Mouse (Mus musculus): Measurements from ENCODE around the gene St3gal3. TPM values are rescaled to one million over a fixed set of nuclear protein-coding genes. Genes with fewer than 3 reads are reported as not detected.

The St3gal3 gene
- polyA plus RNA-seq, 1 experiment from 2014 or later = 8.1 TPM

- 79% methylated on average over 8 of the region's 8 CpGs for WGBS
Observed at GRCm38 (mm10) chr4:117991055-117991627, 143.6 kb downstream of the St3gal3 start.

DNA sequence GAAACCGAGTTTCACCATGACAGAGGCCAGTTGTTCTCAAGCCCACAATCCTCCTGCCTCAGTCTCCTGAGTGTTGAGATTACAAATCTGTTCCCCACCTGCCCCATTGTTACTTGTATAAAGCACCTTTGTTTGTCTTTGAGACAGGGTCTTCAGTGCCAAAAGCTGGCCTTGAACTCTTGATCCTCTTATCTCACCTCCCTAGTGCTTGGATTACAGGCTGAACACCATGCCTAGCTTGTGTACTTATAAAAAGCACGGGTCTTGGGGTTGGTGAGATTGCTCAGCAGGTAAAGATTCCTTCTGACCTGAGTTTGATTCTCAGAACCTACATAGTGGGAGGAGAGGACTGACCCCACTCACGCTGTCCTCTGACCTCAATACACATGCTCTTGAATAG, 144.1 kb downstream of the St3gal3 start:
- H3K36me3 ChIP-seq = no peaks in the 10 kb centered on the region
- no peaks in the 10 kb centered on the region for H3K27me3 ChIP-seq
- no peaks in the 10 kb centered on the region for H3K9me3 ChIP-seq
- peaks cover 8% of the 10 kb centered on the region for H3K4me1 ChIP-seq
- no peak overlapping the region for H3K4me2 ChIP-seq
- no peak overlapping the region for H3K27ac ChIP-seq
- H3K4me3 ChIP-seq = no peak overlapping the region
- 61% methylated on average over 3 of the region's 3 CpGs for WGBS
- no peak overlapping the region for H3K9ac ChIP-seq
- ATAC-seq (ENCODE audit: borderline replicate concordance, extremely low read depth, low FRiP score, low TSS enrichment) = no peak

More at GRCm38 (mm10) chr4:117991055-117991627, 143.6 kb downstream of the St3gal3 start:
- Histone ChIP-seq H3K4me1 (peaks cover 7% of the 10 kb centered on the region), H3K36me3 (no peaks in the 10 kb centered on the region), H3K27ac (no peak overlapping the region), H3K9me3 (no peaks in the 10 kb centered on the region), H3K27me3 (no peaks in the 10 kb centered on the region), H3K4me2 (no peak overlapping the region), H3K4me3 (no peak overlapping the region), H3K9ac (no peak overlapping the region)
- no peak for ATAC-seq (ENCODE audit: borderline replicate concordance, extremely low read depth, low FRiP score, low TSS enrichment)

DNA sequence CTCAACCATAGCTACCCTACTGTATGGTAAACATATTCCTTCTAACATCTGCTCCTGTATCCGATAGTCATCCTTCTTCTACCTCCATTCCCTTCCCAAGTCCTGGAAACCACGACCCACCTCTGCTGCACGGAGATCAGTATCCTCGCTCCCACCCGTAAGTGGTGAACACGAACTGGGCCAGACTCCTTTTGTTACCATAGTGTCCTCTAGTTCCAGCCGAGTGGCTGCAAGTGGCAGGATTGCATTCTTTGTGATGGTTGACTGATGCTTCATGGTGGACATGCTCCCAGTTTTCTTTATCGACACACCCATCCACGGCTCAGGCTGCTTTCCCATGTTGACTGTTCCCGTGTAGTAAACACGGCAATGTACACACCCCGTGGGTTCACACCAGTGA, 144.9 kb downstream of the St3gal3 start:
- H3K4me2 ChIP-seq = no peak overlapping the region
- H3K4me1 ChIP-seq = peaks cover 16% of the 10 kb centered on the region
- H3K9me3 ChIP-seq = no peaks in the 10 kb centered on the region
- no peak overlapping the region for H3K9ac ChIP-seq
- WGBS = 84% methylated on average over 12 of the region's 12 CpGs
- no peak for ATAC-seq (ENCODE audit: borderline replicate concordance, extremely low read depth, low FRiP score, low TSS enrichment)
- H3K36me3 ChIP-seq = no peaks in the 10 kb centered on the region
- no peak overlapping the region for H3K27ac ChIP-seq
- no peaks in the 10 kb centered on the region for H3K27me3 ChIP-seq
- H3K4me3 ChIP-seq = no peak overlapping the region

GRCm38 (mm10) chr4:117986766-117987165, 147.9 kb downstream of the St3gal3 start:
- no peak for ATAC-seq (ENCODE audit: borderline replicate concordance, extremely low read depth, low FRiP score, low TSS enrichment)
- Histone ChIP-seq H3K4me3 (no peak overlapping the region), H3K27ac (no peak overlapping the region), H3K9ac (no peak overlapping the region), H3K27me3 (no peaks in the 10 kb centered on the region), H3K36me3 (no peaks in the 10 kb centered on the region), H3K4me1 (peaks cover 19% of the 10 kb centered on the region), H3K9me3 (no peaks in the 10 kb centered on the region), H3K4me2 (no peak overlapping the region)
- 27% methylated on average over 8 of the region's 8 CpGs for WGBS

DNA sequence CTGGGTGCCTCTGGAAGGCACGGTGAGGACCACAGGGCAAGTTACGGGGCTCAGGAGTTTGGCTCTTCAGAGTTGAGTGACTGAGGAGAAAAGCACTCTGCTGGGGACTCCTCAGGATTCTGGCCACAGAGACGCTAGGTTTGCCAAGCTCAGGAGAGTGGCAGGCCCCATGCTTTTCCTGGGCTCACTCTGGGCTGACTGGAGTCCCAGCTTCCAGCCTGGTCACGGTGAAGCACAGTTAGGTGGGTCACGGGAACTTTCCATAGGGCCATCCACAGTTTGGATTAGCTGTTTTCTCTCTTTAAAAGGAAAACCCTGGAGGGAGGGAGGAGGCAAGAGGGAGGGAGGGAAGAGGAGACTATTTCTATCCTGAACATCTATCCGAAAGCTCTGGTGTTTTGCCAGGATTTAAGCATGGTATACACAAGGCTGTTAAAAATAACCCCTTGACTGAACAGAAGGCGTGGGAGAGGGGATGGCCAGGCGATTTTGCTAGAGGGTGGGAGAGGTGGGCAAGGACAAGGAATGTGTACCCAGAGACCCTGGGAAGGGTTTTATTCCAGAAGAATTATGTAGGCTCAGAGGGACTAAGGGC, 149.6 kb downstream of the St3gal3 start:
- Histone ChIP-seq H3K27ac (peak overlapping the region; percentile 48), H3K4me1 (peaks cover 19% of the 10 kb centered on the region), H3K4me3 (no peak overlapping the region), H3K4me2 (no peak overlapping the region), H3K9ac (no peak overlapping the region), H3K27me3 (no peaks in the 10 kb centered on the region), H3K36me3 (no peaks in the 10 kb centered on the region), H3K9me3 (no peaks in the 10 kb centered on the region)
- WGBS = 50% methylated on average over 8 of the region's 8 CpGs
- peak; percentile 53; the same call in 1 of the 2 replicates for ATAC-seq (ENCODE audit: borderline replicate concordance, extremely low read depth, low FRiP score, low TSS enrichment)

DNA sequence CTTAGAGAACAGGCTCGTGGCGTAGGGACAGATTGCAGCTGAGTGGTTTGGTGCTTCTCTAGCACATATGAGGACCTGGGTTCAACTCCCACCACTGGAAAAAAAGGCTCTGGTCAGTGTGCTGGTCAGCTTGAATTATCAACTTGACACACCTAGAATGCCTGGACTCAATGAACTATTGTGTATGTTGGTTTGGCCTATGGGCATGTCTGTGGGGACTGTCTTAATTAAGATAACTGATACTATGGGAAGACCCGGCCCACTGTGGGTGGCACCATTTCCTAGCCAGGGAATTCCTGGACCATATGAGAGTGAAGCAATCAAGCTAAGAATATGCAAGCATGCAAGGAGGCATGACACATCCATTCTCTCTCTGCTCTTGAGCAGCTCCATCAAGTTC, 150.5 kb downstream of the St3gal3 start:
- ATAC-seq (ENCODE audit: borderline replicate concordance, extremely low read depth, low FRiP score, low TSS enrichment) = no peak
- H3K9me3 ChIP-seq = no peaks in the 10 kb centered on the region
- no peak overlapping the region for H3K4me3 ChIP-seq
- H3K27ac ChIP-seq = no peak overlapping the region
- H3K36me3 ChIP-seq = no peaks in the 10 kb centered on the region
- 86% methylated on average over 3 of the region's 3 CpGs for WGBS
- H3K9ac ChIP-seq = no peak overlapping the region
- H3K4me1 ChIP-seq = peaks cover 19% of the 10 kb centered on the region
- H3K4me2 ChIP-seq = no peak overlapping the region
- H3K27me3 ChIP-seq = no peaks in the 10 kb centered on the region

- peaks cover 19% of the 10 kb centered on the region for H3K4me1 ChIP-seq
- WGBS = 48% methylated on average over 7 of the region's 7 CpGs
- no peaks in the 10 kb centered on the region for H3K9me3 ChIP-seq
- H3K36me3 ChIP-seq = no peaks in the 10 kb centered on the region
- no peak overlapping the region for H3K4me2 ChIP-seq
- no peak overlapping the region for H3K27ac ChIP-seq
- no peak overlapping the region for H3K9ac ChIP-seq
- H3K4me3 ChIP-seq = no peak overlapping the region
- ATAC-seq (ENCODE audit: borderline replicate concordance, extremely low read depth, low FRiP score, low TSS enrichment) = no peak
- no peaks in the 10 kb centered on the region for H3K27me3 ChIP-seq
Observed at GRCm38 (mm10) chr4:117982706-117983105, 152.0 kb downstream of the St3gal3 start.

DNA sequence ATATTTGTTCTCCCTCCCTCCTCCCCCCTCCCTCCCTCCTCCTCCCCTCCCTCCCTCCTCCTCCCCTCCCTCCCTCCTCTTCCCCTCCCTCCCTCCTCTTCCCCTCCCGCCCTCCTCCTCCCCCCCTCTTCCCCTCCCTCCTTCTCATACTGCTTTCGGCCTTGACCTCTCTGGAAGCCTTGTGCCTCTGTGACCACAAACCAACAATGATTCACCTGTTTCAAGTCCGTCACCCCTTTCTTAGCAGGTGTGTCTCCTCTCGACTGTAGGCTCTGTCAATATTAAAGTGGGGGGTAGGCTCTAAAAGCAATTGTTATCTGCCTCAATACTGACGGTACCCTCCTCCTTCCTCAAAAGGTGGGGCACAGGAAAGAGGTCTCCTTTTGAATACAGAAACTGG, 153.2 kb downstream of the St3gal3 start:
- Histone ChIP-seq H3K27ac (no peak overlapping the region), H3K4me1 (peaks cover 15% of the 10 kb centered on the region)
- no peak for ATAC-seq (ENCODE audit: borderline replicate concordance, extremely low read depth, low FRiP score, low TSS enrichment)

DNA sequence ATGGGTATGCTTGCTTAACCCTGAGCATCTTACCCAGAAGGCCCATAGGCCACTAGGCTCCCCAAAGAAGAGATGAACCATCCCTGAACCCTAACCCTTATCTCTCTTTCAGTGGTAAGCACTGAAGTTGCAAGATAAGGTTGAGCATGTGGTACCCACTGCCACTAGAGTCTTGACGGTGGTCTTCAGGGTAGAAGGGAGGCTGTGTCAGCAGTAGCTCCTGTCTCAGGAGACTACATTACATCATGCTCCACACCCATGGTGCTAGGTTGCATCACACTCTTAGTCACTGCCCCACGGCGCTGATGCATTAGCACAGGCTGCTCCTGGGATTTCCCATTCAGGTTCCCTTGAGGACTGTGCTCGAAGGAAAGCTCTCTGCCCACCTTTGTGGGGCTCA, 154.6 kb downstream of the St3gal3 start:
- no peaks in the 10 kb centered on the region for H3K9me3 ChIP-seq
- no peaks in the 10 kb centered on the region for H3K36me3 ChIP-seq
- 90% methylated on average over 4 of the region's 4 CpGs for WGBS
- ATAC-seq (ENCODE audit: borderline replicate concordance, extremely low read depth, low FRiP score, low TSS enrichment) = no peak
- no peaks in the 10 kb centered on the region for H3K27me3 ChIP-seq
- no peak overlapping the region for H3K9ac ChIP-seq
- H3K4me1 ChIP-seq = peaks cover 10% of the 10 kb centered on the region
- H3K4me2 ChIP-seq = no peak overlapping the region
- H3K4me3 ChIP-seq = no peak overlapping the region
- no peak overlapping the region for H3K27ac ChIP-seq

More for the DNA sequence above, 153.2 kb downstream of the St3gal3 start:
- no peaks in the 10 kb centered on the region for H3K27me3 ChIP-seq
- 45% methylated on average over 4 of the region's 5 CpGs for WGBS
- no peak overlapping the region for H3K4me2 ChIP-seq
- H3K4me3 ChIP-seq = no peak overlapping the region
- no peaks in the 10 kb centered on the region for H3K36me3 ChIP-seq
- H3K9me3 ChIP-seq = no peaks in the 10 kb centered on the region
- H3K9ac ChIP-seq = no peak overlapping the region

GRCm38 (mm10) chr4:117979181-117979580, 155.5 kb downstream of the St3gal3 start:
- WGBS = 88% methylated on average over 4 of the region's 4 CpGs
- ATAC-seq (ENCODE audit: borderline replicate concordance, extremely low read depth, low FRiP score, low TSS enrichment) = no peak
- no peaks in the 10 kb centered on the region for H3K36me3 ChIP-seq
- H3K27me3 ChIP-seq = no peaks in the 10 kb centered on the region
- H3K4me3 ChIP-seq = no peak overlapping the region
- H3K4me1 ChIP-seq = peaks cover 10% of the 10 kb centered on the region
- H3K9ac ChIP-seq = no peak overlapping the region
- H3K9me3 ChIP-seq = no peaks in the 10 kb centered on the region
- no peak overlapping the region for H3K4me2 ChIP-seq
- H3K27ac ChIP-seq = no peak overlapping the region

DNA sequence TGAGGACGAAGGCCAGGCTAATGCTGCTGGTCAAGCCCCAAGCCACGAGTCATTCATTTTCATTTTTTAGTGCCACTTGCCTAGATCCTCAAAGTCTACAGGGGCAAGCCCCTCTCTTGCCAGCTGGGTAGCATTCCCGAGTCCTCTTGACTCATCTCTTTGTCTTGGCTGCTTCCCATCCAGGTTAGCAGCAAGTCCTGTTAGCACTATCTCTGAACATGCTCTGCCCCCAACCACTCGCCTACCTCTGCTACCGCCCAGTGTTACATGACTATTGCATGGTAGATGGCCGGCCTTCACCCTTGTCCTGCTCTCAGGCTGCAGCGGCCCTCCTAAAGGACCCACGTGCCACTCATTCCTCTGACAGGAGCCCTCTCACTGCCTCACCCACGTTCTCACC, 156.4 kb downstream of the St3gal3 start:
- 88% methylated on average over 9 of the region's 9 CpGs for WGBS
- peaks cover 10% of the 10 kb centered on the region for H3K4me1 ChIP-seq
- H3K27ac ChIP-seq = no peak overlapping the region
- ATAC-seq (ENCODE audit: borderline replicate concordance, extremely low read depth, low FRiP score, low TSS enrichment) = no peak
- no peaks in the 10 kb centered on the region for H3K9me3 ChIP-seq
- no peaks in the 10 kb centered on the region for H3K36me3 ChIP-seq
- no peak overlapping the region for H3K9ac ChIP-seq
- H3K4me3 ChIP-seq = no peak overlapping the region
- no peaks in the 10 kb centered on the region for H3K27me3 ChIP-seq
- H3K4me2 ChIP-seq = no peak overlapping the region

DNA sequence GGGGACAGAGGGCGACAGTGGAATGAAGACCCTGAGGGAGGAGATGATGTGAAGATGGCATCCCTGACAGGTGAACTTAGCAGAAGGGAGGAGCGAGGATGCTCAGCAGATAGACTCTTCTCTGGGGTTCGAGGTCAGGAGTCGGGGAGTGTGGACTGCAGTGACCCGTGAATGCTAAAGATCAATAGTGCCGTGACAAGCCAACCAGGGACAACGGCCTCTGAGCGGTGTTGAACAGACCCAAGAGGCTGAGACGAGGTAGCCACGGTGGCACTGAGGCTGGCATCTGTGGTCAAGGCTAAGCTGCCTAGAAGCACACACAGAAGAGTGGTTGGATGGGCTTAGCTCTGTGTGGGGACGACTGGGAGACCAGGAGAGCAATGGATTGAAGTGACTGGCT, 156.9 kb downstream of the St3gal3 start:
- Histone ChIP-seq H3K9ac (no peak overlapping the region), H3K9me3 (no peaks in the 10 kb centered on the region), H3K4me3 (no peak overlapping the region), H3K4me1 (peaks cover 14% of the 10 kb centered on the region), H3K27me3 (no peaks in the 10 kb centered on the region), H3K27ac (no peak overlapping the region), H3K36me3 (no peaks in the 10 kb centered on the region), H3K4me2 (no peak overlapping the region)
- ATAC-seq (ENCODE audit: borderline replicate concordance, extremely low read depth, low FRiP score, low TSS enrichment) = no peak
- 87% methylated on average over 11 of the region's 11 CpGs for WGBS
